In genomic region chr4:154980110-154980509, GRCm38 (mm10) we compare ENCODE assay signal across 15 mouse cellular contexts. TPM values are rescaled to one million over a fixed set of nuclear protein-coding genes. Genes with fewer than 3 reads are reported as not detected.
A peak's percentile ranks its signal among the peaks of the same experiment; 100 is the strongest.
DNase-seq lines count a peak whose midpoint lies in the region; ATAC-seq and TF ChIP-seq lines count a peak whose summit lies in the region.
"Had no signal": no experiment of that assay in that cellular context is flagged by ENCODE, and none has a peak within 500 bp of the region (broad histone marks: within the 10 kb centered on the region; RNA-seq: fewer than 3 reads in every experiment).

No protein-coding gene starts in this region.

- no peak for ATAC-seq in midbrain, embryonic 11.5 days (ENCODE audit: low FRiP score)
- no peak for ATAC-seq in midbrain, embryonic 13.5 days
- ATAC-seq in erythroblast, adult 5-6 weeks (replicated peaks; ENCODE audit: low FRiP score, poor library complexity, severe bottlenecking): 0 out of 2 replicates have a peak, but pooled peaks have one; percentile 22

- H3K4me1 ChIP-seq in heart, adult 2 months (ENCODE audit: control insufficient read depth, insufficient read depth, low read length): no peaks in the 10 kb centered on the region
- H3K4me1 ChIP-seq in midbrain, embryonic 11.5 days (ENCODE audit: control insufficient read depth, insufficient read depth, low read length): peaks cover 8% of the 10 kb centered on the region
- peaks cover 13% of the 10 kb centered on the region for H3K4me1 ChIP-seq in midbrain, embryonic 13.5 days (replicated peaks)
- peaks cover 5% of the 10 kb centered on the region for H3K4me1 ChIP-seq in ES-Bruce4 (ENCODE audit: control insufficient read depth, insufficient read depth, low read length)

- no peaks in the 10 kb centered on the region for H3K79me2 ChIP-seq in heart, adult 2 months (replicated peaks; ENCODE audit: control insufficient read depth, insufficient read depth, low read length)

- no peak overlapping the region for H3K4me2 ChIP-seq in midbrain, embryonic 11.5 days
- H3K4me2 ChIP-seq in midbrain, embryonic 13.5 days (replicated peaks): no peak overlapping the region
- H3K4me2 ChIP-seq: embryonic facial prominence, embryonic 15.5 days; limb, embryonic 12.5 days had no signal

- 93% methylated on average over 4 of the region's 4 CpGs for WGBS in heart, adult 2 months
- WGBS in midbrain, embryonic 11.5 days: 86% methylated on average over 4 of the region's 4 CpGs
- WGBS in midbrain, embryonic 13.5 days: 85% methylated on average over 4 of the region's 4 CpGs

- no peaks in the 10 kb centered on the region for H3K9me3 ChIP-seq in midbrain, embryonic 11.5 days (ENCODE audit: control insufficient read depth, low read length)
- H3K9me3 ChIP-seq in midbrain, embryonic 13.5 days: no peaks in the 10 kb centered on the region
- no peaks in the 10 kb centered on the region for H3K9me3 ChIP-seq in ES-Bruce4 (replicated peaks; ENCODE audit: control insufficient read depth, insufficient read depth, low read length, poor library complexity, severe bottlenecking)
- H3K9me3 ChIP-seq: embryonic facial prominence, embryonic 15.5 days; limb, embryonic 12.5 days; megakaryocyte, embryonic 14.5 days had no signal

- H3K27ac ChIP-seq in heart, adult 2 months: no peak overlapping the region
- no peak overlapping the region for H3K27ac ChIP-seq in midbrain, embryonic 11.5 days (ENCODE audit: low read depth, low read length)
- H3K27ac ChIP-seq in midbrain, embryonic 13.5 days: no peak overlapping the region
- H3K27ac ChIP-seq in ES-Bruce4 (ENCODE audit: insufficient read depth, low read length): no peak overlapping the region
- H3K27ac ChIP-seq: embryonic facial prominence, embryonic 15.5 days; limb, embryonic 12.5 days had no signal

- no peak overlapping the region for H3K9ac ChIP-seq in heart, adult 2 months (ENCODE audit: low read depth, low read length)
- no peak overlapping the region for H3K9ac ChIP-seq in midbrain, embryonic 11.5 days (ENCODE audit: low read length)
- no peak overlapping the region for H3K9ac ChIP-seq in midbrain, embryonic 13.5 days (replicated peaks)
- H3K9ac ChIP-seq in ES-Bruce4 (ENCODE audit: low read depth, poor library complexity, severe bottlenecking): no peak overlapping the region
- H3K9ac ChIP-seq: embryonic facial prominence, embryonic 15.5 days; limb, embryonic 12.5 days had no signal

- no peaks in the 10 kb centered on the region for H3K27me3 ChIP-seq in heart, adult 2 months (ENCODE audit: control insufficient read depth, insufficient read depth, low read length)
- no peaks in the 10 kb centered on the region for H3K27me3 ChIP-seq in midbrain, embryonic 11.5 days (ENCODE audit: control insufficient read depth, insufficient read depth, low read length)
- H3K27me3 ChIP-seq in midbrain, embryonic 13.5 days: peaks cover 18% of the 10 kb centered on the region
- H3K27me3 ChIP-seq in ES-Bruce4 (ENCODE audit: control insufficient read depth, insufficient read depth, low read length, poor library complexity, severe bottlenecking): no peaks in the 10 kb centered on the region

- TF ChIP-seq CTCF in heart, adult 2 months (IDR thresholded peaks at IDR 0.05): peak; percentile 51
- peak; percentile 46 for TF ChIP-seq CTCF in ES-Bruce4 (IDR thresholded peaks at IDR 0.05; ENCODE audit: low read depth, low read length)

- TF ChIP-seq EP300 in heart, adult 2 months (IDR thresholded peaks at IDR 0.05; ENCODE audit: insufficient read depth, low read depth, low read length): no peak
- TF ChIP-seq EP300 in ES-Bruce4 (IDR thresholded peaks at IDR 0.05; ENCODE audit: insufficient read depth, low read depth, low read length): no peak

- no peaks in the 10 kb centered on the region for H3K36me3 ChIP-seq in heart, adult 2 months (ENCODE audit: control insufficient read depth, insufficient read depth, low read length)
- H3K36me3 ChIP-seq in midbrain, embryonic 11.5 days (ENCODE audit: control insufficient read depth, insufficient read depth, low read length): peaks cover 35% of the 10 kb centered on the region
- peaks cover 61% of the 10 kb centered on the region for H3K36me3 ChIP-seq in midbrain, embryonic 13.5 days
- peaks cover 14% of the 10 kb centered on the region for H3K36me3 ChIP-seq in ES-Bruce4 (ENCODE audit: control insufficient read depth, insufficient read depth, low read length, poor library complexity, severe bottlenecking)

- H3K4me3 ChIP-seq in heart, adult 2 months: no peak overlapping the region
- H3K4me3 ChIP-seq in midbrain, embryonic 11.5 days (ENCODE audit: low read depth, low read length): no peak overlapping the region
- no peak overlapping the region for H3K4me3 ChIP-seq in midbrain, embryonic 13.5 days (replicated peaks)
- no peak overlapping the region for H3K4me3 ChIP-seq in ES-Bruce4 (ENCODE audit: low read depth, low read length)
- H3K4me3 ChIP-seq: embryonic facial prominence, embryonic 15.5 days; limb, embryonic 12.5 days; megakaryocyte, embryonic 14.5 days had no signal

- no peak for TF ChIP-seq POLR2A in heart, adult 2 months (IDR thresholded peaks at IDR 0.05; ENCODE audit: insufficient read depth, low read depth, low read length)
- no peak for TF ChIP-seq POLR2A in ES-Bruce4 (IDR thresholded peaks at IDR 0.05; ENCODE audit: insufficient read depth, low read length)

- intact Hi-C loops in heart, adult 2 months (cut with DNase I): loop anchor here (2.0 kb wide), 1 partner anchor 87 kb away; the partner anchor contains the start of gene Pex10

- DNase-seq in heart, adult 2 months: no peak
- no peak for DNase-seq in heart, postnatal 4 days
- peak; percentile 80 for DNase-seq in midbrain, embryonic 11.5 days (ENCODE audit: low spot score, missing footprints)
- no peak for DNase-seq in adrenal gland, postnatal 25 days
- DNase-seq in embryo, embryonic 10.5 days (ENCODE audit: low spot score): no peak
- DNase-seq: cerebellum, adult 18-20 months had no signal

RNA-seq across cellular contexts. Expression of gene Pank4, which starts 16.2 kb away (rescaled TPM):
- total RNA-seq in heart, adult 2 months (2021): 10 to 100 TPM; 40.7 to 43.9 TPM
- polyA plus RNA-seq in heart, adult 2 months (2012; rRNA removed): 59.6 and 81.2 TPM in 2 replicates
- total RNA-seq in heart, postnatal 4 days (2021): 10 to 100 TPM; 34.9 to 37.5 TPM
- 37.0 and 40.4 TPM in 2 replicates for polyA plus RNA-seq in midbrain, embryonic 11.5 days (2014; fragmentation: Nextera tagmentation; extraction: Ambion mirVana)
- polyA plus RNA-seq in midbrain, embryonic 13.5 days (2015; fragmentation: Nextera tagmentation; extraction: Ambion mirVana): 42.0 and 43.3 TPM in 2 replicates
- polyA plus RNA-seq in ES-Bruce4 (2011; ENCODE audit: insufficient read depth, insufficient read length, low read depth, missing spikeins): 21.5 and 26.6 TPM in 2 replicates
- total RNA-seq in erythroblast, adult 5-6 weeks (2015; ENCODE audit: low replicate concordance): 11.7 and 19.6 TPM in 2 replicates
- total RNA-seq in erythroblast, adult 5-6 weeks (2017; ENCODE audit: low replicate concordance): 11.1 and 11.2 TPM in 2 replicates
- 33.6 and 33.8 TPM in 2 replicates for total RNA-seq in adrenal gland, postnatal 25 days (2021)

RNA-seq across cellular contexts. Expression of gene Hes5, which starts 19.4 kb away (rescaled TPM):
- not detected for total RNA-seq in heart, adult 2 months (2021)
- polyA plus RNA-seq in heart, adult 2 months (2012; rRNA removed): 0.10 TPM in 1 of 2 replicates, not detected in the other
- total RNA-seq in heart, postnatal 4 days (2021): not detected
- polyA plus RNA-seq in midbrain, embryonic 11.5 days (2014; fragmentation: Nextera tagmentation; extraction: Ambion mirVana): 456 and 535 TPM in 2 replicates
- polyA plus RNA-seq in midbrain, embryonic 13.5 days (2015; fragmentation: Nextera tagmentation; extraction: Ambion mirVana): 291 and 346 TPM in 2 replicates
- polyA plus RNA-seq in ES-Bruce4 (2011; ENCODE audit: insufficient read depth, insufficient read length, low read depth, missing spikeins): not detected in 2 replicates
- not detected in 2 replicates for total RNA-seq in erythroblast, adult 5-6 weeks (2015; ENCODE audit: low replicate concordance)
- total RNA-seq in erythroblast, adult 5-6 weeks (2017; ENCODE audit: low replicate concordance): not detected in 2 replicates
- total RNA-seq in adrenal gland, postnatal 25 days (2021): not detected in 2 replicates
- total RNA-seq: adrenal gland, adult 18-20 months had no signal
- polyA plus RNA-seq: C2C12 had no signal

RNA-seq across cellular contexts. Expression of gene Tnfrsf14, which starts 51.7 kb away (rescaled TPM):
- total RNA-seq in heart, adult 2 months (2021): 1 to 10 TPM; 6.1 to 7.0 TPM
- 16.1 and 18.8 TPM in 2 replicates for polyA plus RNA-seq in heart, adult 2 months (2012; rRNA removed)
- total RNA-seq in heart, postnatal 4 days (2021): 1 to 10 TPM; 2.7 to 3.7 TPM
- 0.93 and 1.2 TPM in 2 replicates for polyA plus RNA-seq in midbrain, embryonic 11.5 days (2014; fragmentation: Nextera tagmentation; extraction: Ambion mirVana)
- 0.40 TPM in 2 replicates for polyA plus RNA-seq in midbrain, embryonic 13.5 days (2015; fragmentation: Nextera tagmentation; extraction: Ambion mirVana)
- not detected in 2 replicates for polyA plus RNA-seq in ES-Bruce4 (2011; ENCODE audit: insufficient read depth, insufficient read length, low read depth, missing spikeins)
- total RNA-seq in erythroblast, adult 5-6 weeks (2015; ENCODE audit: low replicate concordance): 634 and 677 TPM in 2 replicates
- 775 and 846 TPM in 2 replicates for total RNA-seq in erythroblast, adult 5-6 weeks (2017; ENCODE audit: low replicate concordance)
- total RNA-seq in adrenal gland, postnatal 25 days (2021): 2.1 and 5.9 TPM in 2 replicates
- polyA plus RNA-seq: neural tube, embryonic 14.5 days had no signal

Comparison
In these comparisons a context has a peak if more than half of its experiments do, and no peak if none do; other contexts are left out.
1. RNA of gene Tnfrsf14, which starts 51.7 kb away (total RNA-seq): 634 to 846 TPM in erythroblast, adult 5-6 weeks; 6.1 to 7.0 TPM in heart, adult 2 months, 2.1 to 5.9 TPM in adrenal gland, postnatal 25 days and 2.7 to 3.7 TPM in heart, postnatal 4 days; every median in the first group is over 10 times any median in the second.